Mouse (Mus musculus) large intestine, adult 2 months (tissue): ENCODE results near the gene Chic2. TPM values are rescaled to one million over a fixed set of nuclear protein-coding genes. Genes with fewer than 3 reads are reported as not detected.

Experiments
- DNase-seq: peaks from one replicate; pipeline ENCODE4 v3.0.0-alpha.2; 2012; ENCODE audit warnings: low read depth, low spot score
- WGBS: fragments of 180-500 bp; shearing (Covaris S2); methylation state at CpG from one replicate; pipeline ENCODE4 v1.1.7; 2018; 5-methylcytosine and 5-hydroxymethylcytosine counted together
- polyA plus RNA-seq: library from polyadenylated mRNA; depleted of rRNA; stranded (reverse); fragments of >200 nt; gene quantifications from 2 replicates; pipeline ENCODE4 v1.2.3, GENCODE M21; 2012; rRNA removed

Gene Chic2
- polyA plus RNA-seq, 1 experiment: 6.2 TPM

- DNase-seq: no peak
- 34% methylated on average over 8 of the region's 8 CpGs for WGBS
Measured at GRCm38 (mm10) chr5:74948482-74948881, 96.1 kb downstream of the Chic2 start.

Other genes with a start within 250 kb of the Chic2 start
- not detected in 2 replicates for gene Gsx2, start 30.8 kb upstream of the Chic2 start, polyA plus RNA-seq
- gene Pdgfra, start 107.5 kb upstream of the Chic2 start, polyA plus RNA-seq: 8.2 and 18.7 TPM in 2 replicates